Mouse (Mus musculus): ENCODE data around the gene Kcnk1. TPM values are rescaled to one million over a fixed set of nuclear protein-coding genes. Genes with fewer than 3 reads are reported as not detected.

Kcnk1 gene
- 2.4 and 5.8 TPM in 2 replicates for polyA plus RNA-seq (2015; fragmentation: Nextera tagmentation; extraction: Ambion mirVana)

- no peak within 1 kb of the TSS for H3K27ac ChIP-seq
- 0 out of 2 replicates have a peak, but pooled peaks have one; percentile 15 for ATAC-seq (replicated peaks; ENCODE audit: insufficient number of reproducible peaks, insufficient read depth, low FRiP score, low read depth)
- WGBS, result under 1% methylated on average over 73 of the region's 73 CpGs
Measured at GRCm38 (mm10) chr8:125995101-125995986, at the start of gene Kcnk1. Gene Kcnk1 (plus strand): TSS chr8:125995170.

GRCm38 (mm10) chr8:125948696-125949308 lies 46.2 kb upstream of the Kcnk1 start:
- Histone ChIP-seq H3K36me3 (no peaks in the 10 kb centered on the region), H3K4me2 (no peak overlapping the region), H3K27me3 (peaks cover 2% of the 10 kb centered on the region; the same call in 1 of the 2 replicates), H3K9me3 (replicated peaks) (no peaks in the 10 kb centered on the region), H3K27ac (no peak overlapping the region), H3K4me1 (replicated peaks) (no peaks in the 10 kb centered on the region), H3K4me3 (no peak overlapping the region), H3K9ac (no peak overlapping the region)
- ATAC-seq (replicated peaks; ENCODE audit: insufficient number of reproducible peaks, insufficient read depth, low FRiP score, low read depth), result no peak
- WGBS, result 66% methylated on average over 9 of the region's 9 CpGs

More at GRCm38 (mm10) chr8:125995101-125995986, at the start of gene Kcnk1:
- no peaks in the 10 kb centered on the region for H3K9me3 ChIP-seq (replicated peaks)
- H3K27me3 ChIP-seq, result peaks cover 66% of the 10 kb centered on the region
- peak within 1 kb of the TSS; percentile 52 for H3K9ac ChIP-seq
- H3K4me3 ChIP-seq, result peak within 1 kb of the TSS; percentile 62
- peak within 1 kb of the TSS; percentile 96 for H3K4me2 ChIP-seq
- peaks cover 13% of the 10 kb centered on the region for H3K4me1 ChIP-seq (replicated peaks)
- no peaks in the 10 kb centered on the region for H3K36me3 ChIP-seq

- Histone ChIP-seq H3K27ac (no peak overlapping the region), H3K4me2 (no peak overlapping the region), H3K9ac (no peak overlapping the region), H3K36me3 (no peaks in the 10 kb centered on the region), H3K4me1 (replicated peaks) (no peaks in the 10 kb centered on the region), H3K9me3 (replicated peaks) (no peaks in the 10 kb centered on the region), H3K4me3 (no peak overlapping the region), H3K27me3 (peaks cover 2% of the 10 kb centered on the region; the same call in 1 of the 2 replicates)
- WGBS, result 26% methylated on average over 23 of the region's 23 CpGs
- peak; percentile 84 for ATAC-seq (replicated peaks; ENCODE audit: insufficient number of reproducible peaks, insufficient read depth, low FRiP score, low read depth)
Measured at GRCm38 (mm10) chr8:125950007-125950940, 44.7 kb upstream of the Kcnk1 start.

- Histone ChIP-seq H3K9ac (no peak overlapping the region), H3K4me3 (no peak overlapping the region), H3K9me3 (replicated peaks) (0 out of 2 replicates have a peak, but pooled peaks cover 2% of the 10 kb centered on the region), H3K4me1 (replicated peaks) (0 out of 2 replicates have a peak, but pooled peaks cover 3% of the 10 kb centered on the region), H3K27me3 (peaks cover 3% of the 10 kb centered on the region; the same call in 1 of the 2 replicates), H3K4me2 (no peak overlapping the region), H3K36me3 (no peaks in the 10 kb centered on the region), H3K27ac (no peak overlapping the region)
- 15% methylated on average over 11 of the region's 11 CpGs for WGBS
- no peak for ATAC-seq (replicated peaks; ENCODE audit: insufficient number of reproducible peaks, insufficient read depth, low FRiP score, low read depth)
Measured at GRCm38 (mm10) chr8:125955671-125956070, 39.3 kb upstream of the Kcnk1 start.

- H3K27me3 ChIP-seq, result 0 out of 2 replicates have a peak, but pooled peaks cover 3% of the 10 kb centered on the region
- H3K36me3 ChIP-seq, result no peaks in the 10 kb centered on the region
- 0 out of 2 replicates have a peak, but pooled peaks cover 3% of the 10 kb centered on the region for H3K4me1 ChIP-seq (replicated peaks)
- no peak for ATAC-seq (replicated peaks; ENCODE audit: insufficient number of reproducible peaks, insufficient read depth, low FRiP score, low read depth)
- H3K9ac ChIP-seq, result no peak overlapping the region
- 0 out of 2 replicates have a peak, but pooled peaks cover 9% of the 10 kb centered on the region for H3K9me3 ChIP-seq (replicated peaks)
- 66% methylated on average over 9 of the region's 9 CpGs for WGBS
- H3K4me3 ChIP-seq, result no peak overlapping the region
- H3K4me2 ChIP-seq, result no peak overlapping the region
- H3K27ac ChIP-seq, result no peak overlapping the region
Measured at GRCm38 (mm10) chr8:125956796-125957195, 38.2 kb upstream of the Kcnk1 start.

GRCm38 (mm10) chr8:125957226-125957993 lies 37.6 kb upstream of the Kcnk1 start:
- 71% methylated on average over 13 of the region's 13 CpGs for WGBS
- ATAC-seq (replicated peaks; ENCODE audit: insufficient number of reproducible peaks, insufficient read depth, low FRiP score, low read depth), result no peak
- Histone ChIP-seq H3K27ac (no peak overlapping the region), H3K4me3 (no peak overlapping the region), H3K4me1 (replicated peaks) (0 out of 2 replicates have a peak, but pooled peaks cover 3% of the 10 kb centered on the region), H3K4me2 (no peak overlapping the region), H3K9me3 (replicated peaks) (0 out of 2 replicates have a peak, but pooled peaks cover 9% of the 10 kb centered on the region), H3K9ac (no peak overlapping the region), H3K36me3 (no peaks in the 10 kb centered on the region), H3K27me3 (0 out of 2 replicates have a peak, but pooled peaks cover 6% of the 10 kb centered on the region)

GRCm38 (mm10) chr8:125957994-125958368 lies 37.0 kb upstream of the Kcnk1 start:
- no peak overlapping the region for H3K27ac ChIP-seq
- H3K27me3 ChIP-seq, result 0 out of 2 replicates have a peak, but pooled peaks cover 11% of the 10 kb centered on the region
- H3K9me3 ChIP-seq (replicated peaks), result 0 out of 2 replicates have a peak, but pooled peaks cover 9% of the 10 kb centered on the region
- H3K4me1 ChIP-seq (replicated peaks), result 0 out of 2 replicates have a peak, but pooled peaks cover 3% of the 10 kb centered on the region
- no peak overlapping the region for H3K4me3 ChIP-seq
- no peaks in the 10 kb centered on the region for H3K36me3 ChIP-seq
- ATAC-seq (replicated peaks; ENCODE audit: insufficient number of reproducible peaks, insufficient read depth, low FRiP score, low read depth), result no peak
- H3K4me2 ChIP-seq, result no peak overlapping the region
- no peak overlapping the region for H3K9ac ChIP-seq
- WGBS, result 67% methylated on average over 1 of the region's 1 CpGs

GRCm38 (mm10) chr8:125959363-125959771 lies 35.6 kb upstream of the Kcnk1 start:
- Histone ChIP-seq H3K27ac (no peak overlapping the region), H3K9ac (no peak overlapping the region), H3K27me3 (peaks cover 21% of the 10 kb centered on the region), H3K36me3 (no peaks in the 10 kb centered on the region), H3K4me1 (replicated peaks) (peaks cover 9% of the 10 kb centered on the region), H3K9me3 (replicated peaks) (0 out of 2 replicates have a peak, but pooled peaks cover 9% of the 10 kb centered on the region), H3K4me3 (no peak overlapping the region), H3K4me2 (no peak overlapping the region)
- ATAC-seq (replicated peaks; ENCODE audit: insufficient number of reproducible peaks, insufficient read depth, low FRiP score, low read depth), result no peak
- 25% methylated on average over 4 of the region's 4 CpGs for WGBS

GRCm38 (mm10) chr8:125960037-125960436 lies 34.9 kb upstream of the Kcnk1 start:
- no peak overlapping the region for H3K4me2 ChIP-seq
- H3K27ac ChIP-seq, result no peak overlapping the region
- H3K4me3 ChIP-seq, result no peak overlapping the region
- no peak overlapping the region for H3K9ac ChIP-seq
- H3K27me3 ChIP-seq, result peaks cover 28% of the 10 kb centered on the region
- 79% methylated on average over 8 of the region's 8 CpGs for WGBS
- H3K9me3 ChIP-seq (replicated peaks), result 0 out of 2 replicates have a peak, but pooled peaks cover 9% of the 10 kb centered on the region
- peaks cover 9% of the 10 kb centered on the region for H3K4me1 ChIP-seq (replicated peaks)
- ATAC-seq (replicated peaks; ENCODE audit: insufficient number of reproducible peaks, insufficient read depth, low FRiP score, low read depth), result no peak
- H3K36me3 ChIP-seq, result no peaks in the 10 kb centered on the region

- Histone ChIP-seq H3K27me3 (peaks cover 28% of the 10 kb centered on the region), H3K9ac (no peak overlapping the region), H3K9me3 (replicated peaks) (0 out of 2 replicates have a peak, but pooled peaks cover 9% of the 10 kb centered on the region), H3K36me3 (no peaks in the 10 kb centered on the region), H3K27ac (no peak overlapping the region), H3K4me3 (no peak overlapping the region), H3K4me1 (replicated peaks) (peaks cover 6% of the 10 kb centered on the region), H3K4me2 (no peak overlapping the region)
- no peak for ATAC-seq (replicated peaks; ENCODE audit: insufficient number of reproducible peaks, insufficient read depth, low FRiP score, low read depth)
- WGBS, result 87% methylated on average over 6 of the region's 6 CpGs
Measured at GRCm38 (mm10) chr8:125961790-125962189, 33.2 kb upstream of the Kcnk1 start.

Measured in heart, embryonic 15.5 days (tissue).